Mouse (Mus musculus) lung, embryonic 16.5 days (tissue): Measurements from ENCODE around the gene Hmgb3. TPM values are rescaled to one million over a fixed set of nuclear protein-coding genes. Genes with fewer than 3 reads are reported as not detected.

Source experiments
- ATAC-seq: fragments of 200-750 bp; cut with Nextera tagmentation; 2 replicates; pipeline ENCODE4 v1.8.0; 2017; ENCODE audit warnings: low read depth, mild to moderate bottlenecking, moderate library complexity
- H3K27ac ChIP-seq: fragments of 300-500 bp; sonication (generic); 2 replicates; pipeline ENCODE4 v1.5.1; 2014; ENCODE audit warnings: mild to moderate bottlenecking, control low read depth, low read length
- H3K27me3 ChIP-seq: fragments of 300-500 bp; sonication (generic); 2 replicates; pipeline ENCODE4 v1.6.1; 2014; ENCODE audit warnings: low read depth, low read length, mixed read lengths; ENCODE audit not compliant: control insufficient read depth, insufficient read depth
- H3K36me3 ChIP-seq: fragments of 300-500 bp; sonication (generic); 2 replicates; pipeline ENCODE4 v1.6.1; 2014; ENCODE audit warnings: low read length; ENCODE audit not compliant: control insufficient read depth, insufficient read depth
- H3K4me1 ChIP-seq: fragments of 300-500 bp; sonication (generic); replicated peaks from 2 replicates; pipeline ENCODE4 v1.6.1; 2014; ENCODE audit warnings: low read length, mixed read lengths; ENCODE audit not compliant: control insufficient read depth, insufficient read depth
- H3K4me2 ChIP-seq: fragments of 300-500 bp; sonication (generic); 2 replicates; pipeline ENCODE4 v1.6.1; 2014; ENCODE audit warnings: low read depth, low read length, control low read depth
- H3K4me3 ChIP-seq: fragments of 300-500 bp; sonication (generic); 2 replicates; pipeline ENCODE4 v1.5.1; 2014; ENCODE audit warnings: mild to moderate bottlenecking, low read length, control low read depth
- H3K9ac ChIP-seq: fragments of 300-500 bp; sonication (generic); 2 replicates; pipeline ENCODE4 v1.6.1; 2014; ENCODE audit warnings: low read length, control low read depth
- H3K9me3 ChIP-seq: fragments of 300-500 bp; sonication (generic); 2 replicates; pipeline ENCODE4 v1.6.1; 2016; ENCODE audit warnings: low read length; ENCODE audit not compliant: control insufficient read depth
- WGBS: fragments of 180-500 bp; shearing (Covaris S2); extraction: QIAGEN DNeasy Blood & Tissue Kit; methylation state at CpG from one replicate; pipeline ENCODE4 v1.1.7; 2014; 5-methylcytosine and 5-hydroxymethylcytosine counted together
- microRNA-seq: library from miRNA; unstranded; fragments of <30 nt; microRNA quantifications from one replicate; pipeline ENCODE4, GENCODE M21; 2016
- polyA plus RNA-seq: library from polyadenylated mRNA; unstranded; fragments of >200 nt; fragmentation: Nextera tagmentation; extraction: Ambion mirVana; gene quantifications from 2 replicates; pipeline ENCODE4 v1.2.1, GENCODE M21; 2015

The Hmgb3 gene
- polyA plus RNA-seq, 1 experiment from 2014 or later, result 238 TPM

DNA sequence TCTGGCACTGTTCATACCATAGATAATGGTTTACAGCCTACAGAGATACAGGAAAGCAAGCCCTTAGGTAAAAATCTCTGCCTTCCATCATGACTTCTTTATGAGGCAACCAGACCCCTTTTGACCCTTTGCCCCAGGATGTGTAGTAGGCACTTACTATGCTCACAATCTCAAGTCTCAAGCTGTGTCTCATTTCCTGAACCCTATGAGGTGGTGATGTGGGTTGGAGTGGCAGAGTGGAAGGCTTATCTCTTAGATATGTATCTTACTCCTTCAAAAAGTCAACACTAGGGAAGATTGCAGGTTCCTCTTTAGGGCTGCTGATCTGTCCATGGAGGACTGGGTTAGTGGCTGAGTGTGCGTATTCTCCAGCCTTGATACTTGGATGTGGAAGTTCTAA lies 5.1 kb downstream of the Hmgb3 start:
- WGBS, result 100% methylated on average over 1 of the region's 1 CpGs
- no peak for ATAC-seq

DNA sequence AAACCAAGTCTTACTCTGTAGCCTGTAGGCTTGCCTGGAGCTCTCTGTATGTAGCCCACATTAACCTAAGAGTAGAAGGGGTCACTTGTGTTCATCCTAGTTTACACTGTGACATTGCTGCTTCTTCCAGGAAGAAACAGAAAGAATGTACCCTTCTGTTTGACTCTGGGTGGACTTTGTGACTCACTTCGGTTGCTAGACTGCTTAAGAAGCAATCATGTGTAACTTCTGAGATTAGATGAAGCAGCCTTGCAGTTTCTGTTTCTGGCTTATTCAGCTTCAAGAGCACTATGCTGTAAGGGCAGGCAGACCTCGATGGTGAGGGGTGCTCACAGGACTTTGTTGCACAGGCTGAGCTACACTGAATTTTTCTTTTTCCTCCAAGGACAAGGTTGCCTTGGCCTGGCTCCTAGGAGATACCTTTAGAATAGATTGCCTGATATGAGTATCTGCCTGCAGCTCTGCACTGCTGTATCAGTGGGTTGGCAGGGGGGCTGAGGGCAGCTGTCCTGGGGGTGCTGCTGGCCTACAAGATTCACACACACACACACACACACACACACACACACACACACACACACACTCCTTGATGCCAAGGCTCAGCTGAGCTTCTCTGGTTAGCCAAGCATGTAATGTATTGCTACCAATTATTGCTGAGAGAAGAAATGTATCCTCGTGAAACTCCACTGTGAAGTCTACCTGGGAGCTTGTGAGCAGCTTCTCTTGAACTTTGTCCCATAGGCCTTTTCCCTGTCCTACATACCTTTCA lies 17.6 kb downstream of the Hmgb3 start:
- H3K27ac ChIP-seq, result no peak overlapping the region
- H3K9me3 ChIP-seq, result no peaks in the 10 kb centered on the region
- H3K4me2 ChIP-seq, result no peak overlapping the region
- H3K9ac ChIP-seq, result no peak overlapping the region
- 61% methylated on average over 3 of the region's 3 CpGs for WGBS
- no peak for ATAC-seq
- no peaks in the 10 kb centered on the region for H3K27me3 ChIP-seq
- H3K4me3 ChIP-seq, result no peak overlapping the region
- H3K36me3 ChIP-seq, result no peaks in the 10 kb centered on the region
- no peaks in the 10 kb centered on the region for H3K4me1 ChIP-seq

More for the DNA sequence above, 5.1 kb downstream of the Hmgb3 start:
- H3K36me3 ChIP-seq, result peaks cover 5% of the 10 kb centered on the region; the same call in 1 of the 2 replicates
- no peak overlapping the region for H3K4me3 ChIP-seq
- H3K27me3 ChIP-seq, result no peaks in the 10 kb centered on the region
- H3K9me3 ChIP-seq, result no peaks in the 10 kb centered on the region; the same call in 1 of the 2 replicates
- H3K9ac ChIP-seq, result no peak overlapping the region
- no peak overlapping the region for H3K4me2 ChIP-seq
- no peaks in the 10 kb centered on the region for H3K4me1 ChIP-seq
- no peak overlapping the region for H3K27ac ChIP-seq

DNA sequence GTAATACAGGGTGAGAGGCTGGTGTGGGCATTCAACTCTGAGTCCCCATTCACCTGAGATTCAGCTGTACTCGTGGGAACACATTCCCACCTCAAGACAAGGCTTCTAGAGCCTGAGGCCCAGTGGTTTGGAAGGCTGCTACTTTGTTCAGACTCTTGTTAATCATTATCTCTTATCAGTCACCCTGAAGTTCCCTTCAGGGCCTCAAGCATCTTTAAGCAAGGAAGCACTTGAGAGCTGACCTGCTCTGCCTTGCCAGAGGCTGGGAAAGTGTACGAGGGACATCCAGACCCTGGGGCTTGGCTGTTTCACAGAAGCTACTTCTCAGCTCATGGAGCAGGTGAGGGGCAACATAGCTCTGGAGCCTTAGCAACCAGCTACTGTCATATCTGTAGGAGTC lies 19.8 kb downstream of the Hmgb3 start:
- Histone ChIP-seq H3K9ac (no peak overlapping the region), H3K4me3 (no peak overlapping the region), H3K36me3 (no peaks in the 10 kb centered on the region), H3K27me3 (no peaks in the 10 kb centered on the region), H3K27ac (no peak overlapping the region), H3K9me3 (no peaks in the 10 kb centered on the region), H3K4me1 (no peaks in the 10 kb centered on the region), H3K4me2 (no peak overlapping the region)
- WGBS, result 24% methylated on average over 2 of the region's 2 CpGs
- ATAC-seq, result peak; percentile 49; the same call in 1 of the 2 replicates

DNA sequence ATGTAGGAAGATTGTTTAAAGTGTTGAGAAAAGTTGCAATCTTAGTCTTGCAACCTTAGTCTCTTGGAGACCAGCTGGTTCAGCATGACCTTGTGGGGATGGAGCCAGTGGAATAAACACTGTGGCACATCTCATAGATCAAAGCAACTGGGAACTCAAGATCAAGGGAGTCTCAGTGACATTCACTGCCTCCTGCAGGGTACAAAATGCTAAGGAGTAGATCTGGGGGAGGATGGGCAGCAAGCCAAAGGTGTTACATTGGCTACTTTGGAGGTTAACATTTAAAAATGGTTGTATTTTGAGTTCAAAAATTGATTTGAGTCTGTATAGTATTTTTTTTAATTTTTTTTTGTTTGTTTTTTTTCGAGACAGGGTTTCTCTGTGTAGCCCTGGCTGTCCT lies 33.5 kb downstream of the Hmgb3 start:
- no peak overlapping the region for H3K4me2 ChIP-seq
- H3K9me3 ChIP-seq, result no peaks in the 10 kb centered on the region
- WGBS, result 56% methylated on average over 1 of the region's 1 CpGs
- ATAC-seq, result no peak
- H3K9ac ChIP-seq, result no peak overlapping the region
- no peaks in the 10 kb centered on the region for H3K4me1 ChIP-seq
- H3K4me3 ChIP-seq, result no peak overlapping the region
- H3K36me3 ChIP-seq, result no peaks in the 10 kb centered on the region
- H3K27me3 ChIP-seq, result no peaks in the 10 kb centered on the region
- H3K27ac ChIP-seq, result no peak overlapping the region

DNA sequence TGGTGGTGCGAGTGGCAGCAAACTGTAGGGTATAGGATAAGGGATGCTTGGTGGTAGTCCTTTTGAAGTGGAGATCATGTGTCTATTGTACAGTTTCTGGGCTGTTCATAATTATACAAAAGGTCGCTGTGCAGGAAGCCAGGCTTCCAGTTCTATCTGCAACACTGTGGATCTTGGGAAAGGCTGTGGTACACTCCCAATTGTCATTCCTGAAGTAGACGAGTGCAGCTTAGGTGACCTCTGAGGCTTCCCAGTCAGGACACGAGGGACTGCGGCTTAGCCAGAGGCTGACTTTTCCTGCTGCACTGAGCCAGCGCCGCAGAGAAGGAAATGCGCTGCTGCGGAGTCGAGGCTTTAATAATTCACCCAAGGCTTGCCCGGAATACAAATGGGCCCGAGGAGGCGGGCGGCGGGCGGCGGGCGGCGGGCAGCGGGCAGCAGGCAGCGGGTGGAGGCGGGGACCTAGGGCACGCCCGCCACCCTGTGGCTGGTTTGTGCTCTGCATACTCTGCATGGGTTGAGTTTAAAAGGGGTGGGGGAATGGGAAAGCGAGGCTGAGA lies 45.4 kb downstream of the Hmgb3 start:
- ATAC-seq, result peak; percentile 71; the same call in 1 of the 2 replicates
- Histone ChIP-seq H3K4me2 (peak overlapping the region; percentile 48), H3K4me3 (peak overlapping the region; percentile 32), H3K27ac (no peak overlapping the region), H3K27me3 (no peaks in the 10 kb centered on the region; the same call in 1 of the 2 replicates), H3K9ac (peak overlapping the region; percentile 27; the same call in 1 of the 2 replicates), H3K36me3 (no peaks in the 10 kb centered on the region), H3K9me3 (no peaks in the 10 kb centered on the region), H3K4me1 (no peaks in the 10 kb centered on the region)
- 15% methylated on average over 25 of the region's 25 CpGs for WGBS

Small RNA genes within 50 kb of the gene (microRNA-seq; reads per million reads assigned to microRNA genes)
- not detected for gene Gm23945

Other genes with a start within 250 kb of the Hmgb3 start
- 9.1 and 9.9 TPM in 2 replicates for gene Mtmr1, start 191.2 kb upstream of the Hmgb3 start, polyA plus RNA-seq
- gene Cd99l2, start 63.1 kb upstream of the Hmgb3 start, polyA plus RNA-seq, result 33.7 and 34.7 TPM in 2 replicates
- gene Gpr50, start 107.7 kb downstream of the Hmgb3 start, polyA plus RNA-seq, result 0.24 TPM in 2 replicates